Mouse (Mus musculus): ENCODE results near the gene Taco1. TPM values are rescaled to one million over a fixed set of nuclear protein-coding genes. Genes with fewer than 3 reads are reported as not detected.

Taco1 gene
- total RNA-seq, 2 experiments from 2014 or later, result 18.0 to 18.6 TPM

Other genes with a start within 250 kb of the Taco1 start
- 10 to 100 TPM; 85.8 to 88.9 TPM for gene Cyb561, start 112.7 kb upstream of the Taco1 start, total RNA-seq (2021)
- gene Ace, start 98.1 kb upstream of the Taco1 start, total RNA-seq (2021), result 10 to 100 TPM; 10.9 to 12.2 TPM
- not detected for gene Ace3, start 71.4 kb upstream of the Taco1 start, total RNA-seq (2021)
- gene Kcnh6, start 57.9 kb upstream of the Taco1 start, total RNA-seq (2021), result 1 to 10 TPM; 1.6 to 2.0 TPM
- gene Dcaf7, start 29.2 kb upstream of the Taco1 start, total RNA-seq (2021), result 100 to 1,000 TPM; 152 to 168 TPM
- 10 to 100 TPM; 25.1 to 29.5 TPM for gene Map3k3, start 18.6 kb downstream of the Taco1 start, total RNA-seq (2021)
- gene Gm10840, start 94.8 kb downstream of the Taco1 start, total RNA-seq (2021), result not detected
- gene Limd2, start 94.8 kb downstream of the Taco1 start, total RNA-seq (2021), result 100 to 1,000 TPM; 101 to 103 TPM
- gene Strada, start 136.1 kb downstream of the Taco1 start, total RNA-seq (2021), result 10 to 100 TPM; 24.8 to 25.5 TPM
- gene Ccdc47, start 150.3 kb downstream of the Taco1 start, total RNA-seq (2021), result 10 to 100 TPM; 79.9 to 83.7 TPM
- gene Ddx42, start 150.9 kb downstream of the Taco1 start, total RNA-seq (2021), result 10 to 100 TPM; 64.1 to 68.2 TPM
- gene Ftsj3, start 190.0 kb downstream of the Taco1 start, total RNA-seq (2021), result 10 to 100 TPM; 28.6 to 29.3 TPM
- 100 to 1,000 TPM; 177 to 191 TPM for gene Psmc5, start 190.1 kb downstream of the Taco1 start, total RNA-seq (2021)
- 10 to 100 TPM; 13.2 to 15.8 TPM for gene Smarcd2, start 206.9 kb downstream of the Taco1 start, total RNA-seq (2021)
- under 1 TPM; 0.18 to 0.34 TPM for gene Tcam1, start 210.6 kb downstream of the Taco1 start, total RNA-seq (2021)
- not detected for gene Gh, start 235.8 kb downstream of the Taco1 start, total RNA-seq (2021)
- gene Cd79b, start 248.7 kb downstream of the Taco1 start, total RNA-seq (2021), result under 1 TPM in 1 of 2 experiments, not detected in 1; 0.32 TPM

All from left cerebral cortex, postnatal 25 days (tissue).